Mouse (Mus musculus) olfactory bulb, adult 2 months (tissue): ENCODE measurements around the gene Slc2a3.

Experiments used
- CTCF ChIP-seq: fragments of 200-500 bp; IDR thresholded peaks from 2 replicates; pipeline ENCODE4 v1.5.1; 2012; ENCODE audit warnings: low read depth, mild to moderate bottlenecking, low read length, moderate library complexity; ENCODE audit not compliant: insufficient read depth
- POLR2A ChIP-seq: fragments of 200-500 bp; IDR thresholded peaks from 2 replicates; pipeline ENCODE4 v1.6.1; 2012; ENCODE audit warnings: mild to moderate bottlenecking, low read depth, low read length, moderate library complexity; ENCODE audit not compliant: insufficient read depth

GRCm38 (mm10) chr6:122824086-122824485 is 22.6 kb upstream of the Slc2a3 start:
- no peak for TF ChIP-seq CTCF
- TF ChIP-seq POLR2A, result no peak
